ENCODE assay signal across 12 mouse cellular contexts in the genomic region with DNA sequence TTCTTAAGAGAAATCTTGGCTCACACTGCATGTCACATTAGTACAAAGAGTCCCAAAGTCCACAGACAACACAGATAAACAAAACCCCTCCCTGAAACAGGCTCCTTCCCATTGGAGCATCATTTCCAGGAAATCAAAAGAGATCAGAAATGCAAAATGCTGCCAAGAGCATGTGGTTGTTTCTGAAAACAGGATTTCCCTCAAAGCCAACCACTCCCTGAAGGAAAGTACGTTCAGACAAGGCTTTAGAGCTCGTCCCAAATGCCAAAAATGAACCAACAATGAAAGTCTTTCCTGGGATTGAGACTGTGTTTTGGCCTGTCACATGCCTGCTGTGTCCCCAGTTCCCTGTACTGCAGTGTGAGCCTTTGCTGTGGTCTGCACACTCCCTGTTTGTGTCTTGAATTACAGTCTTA. TPM values are rescaled to one million over a fixed set of nuclear protein-coding genes. Genes with fewer than 3 reads are reported as not detected.
DNase-seq lines count a peak whose midpoint lies in the region; ATAC-seq and TF ChIP-seq lines count a peak whose summit lies in the region.
"Had no signal": no experiment of that assay in that cellular context is flagged by ENCODE, and none has a peak within 500 bp of the region (broad histone marks: within the 10 kb centered on the region; RNA-seq: fewer than 3 reads in every experiment).

No protein-coding gene starts in this region.

- 0 out of 2 replicates have a peak, but pooled peaks have one; percentile 14 for ATAC-seq in heart, embryonic 16.5 days (replicated peaks; ENCODE audit: extremely low read depth, insufficient read depth, low FRiP score)
- ATAC-seq in granulocyte monocyte progenitor cell, adult 5-6 weeks (replicated peaks; ENCODE audit: poor library complexity, severe bottlenecking) = no peak
- no peak for ATAC-seq in neural tube, embryonic 15.5 days (ENCODE audit: low FRiP score)
- ATAC-seq: CD4-positive, CD25-positive, alpha-beta regulatory T cell, adult 4 months; midbrain, embryonic 15.5 days had no signal

- no peak overlapping the region for H3K4me2 ChIP-seq in heart, embryonic 16.5 days (ENCODE audit: low read depth, low read length)
- H3K4me2 ChIP-seq in neural tube, embryonic 15.5 days = no peak overlapping the region
- H3K4me2 ChIP-seq: midbrain, embryonic 15.5 days; stomach, embryonic 15.5 days had no signal

- WGBS in heart, embryonic 16.5 days = 28% methylated on average over 2 of the region's 2 CpGs
- 14% methylated on average over 2 of the region's 2 CpGs for WGBS in lung, adult 2 months
- WGBS in neural tube, embryonic 15.5 days = 61% methylated on average over 2 of the region's 2 CpGs

- intact Hi-C loops in left cerebral cortex, postnatal 36 days (cut with DNase I) = no loop called here

- no peaks in the 10 kb centered on the region for H3K36me3 ChIP-seq in heart, embryonic 16.5 days (ENCODE audit: control insufficient read depth, insufficient read depth)
- H3K36me3 ChIP-seq in neural tube, embryonic 15.5 days = no peaks in the 10 kb centered on the region
- H3K36me3 ChIP-seq: midbrain, embryonic 15.5 days; stomach, embryonic 15.5 days had no signal

- no peaks in the 10 kb centered on the region for H3K9me3 ChIP-seq in heart, embryonic 16.5 days (replicated peaks; ENCODE audit: control insufficient read depth, low read length)
- no peaks in the 10 kb centered on the region for H3K9me3 ChIP-seq in neural tube, embryonic 15.5 days (replicated peaks)
- H3K9me3 ChIP-seq: midbrain, embryonic 15.5 days; stomach, embryonic 15.5 days had no signal

- TF ChIP-seq CTCF in lung, adult 2 months (IDR thresholded peaks at IDR 0.05; ENCODE audit: insufficient read depth, low read length) = no peak

- no peak overlapping the region for H3K9ac ChIP-seq in heart, embryonic 16.5 days (ENCODE audit: low read length)
- no peak overlapping the region for H3K9ac ChIP-seq in neural tube, embryonic 15.5 days (replicated peaks)
- H3K9ac ChIP-seq: midbrain, embryonic 15.5 days; stomach, embryonic 15.5 days had no signal

- peak; percentile 64; the same call in 1 of the 2 replicates for TF ChIP-seq POLR2A in lung, adult 2 months (IDR thresholded peaks at IDR 0.05; ENCODE audit: borderline replicate concordance, extremely low read depth, low read depth, low read length)

- H3K27ac ChIP-seq in heart, embryonic 16.5 days (ENCODE audit: low read length) = peak overlapping the region; percentile 56; the same call in 1 of the 2 replicates
- H3K27ac ChIP-seq in neural tube, embryonic 15.5 days (replicated peaks) = no peak overlapping the region
- H3K27ac ChIP-seq: midbrain, embryonic 15.5 days; stomach, embryonic 15.5 days had no signal

- no peak overlapping the region for H3K4me3 ChIP-seq in heart, embryonic 16.5 days (ENCODE audit: low read length)
- H3K4me3 ChIP-seq in lung, adult 2 months (replicated peaks; ENCODE audit: extremely low read depth, low read depth, low read length) = no peak overlapping the region
- no peak overlapping the region for H3K4me3 ChIP-seq in neural tube, embryonic 15.5 days (replicated peaks)
- H3K4me3 ChIP-seq: midbrain, embryonic 15.5 days; stomach, embryonic 15.5 days had no signal

- H3K27me3 ChIP-seq in heart, embryonic 16.5 days (ENCODE audit: control insufficient read depth, insufficient read depth, low read length) = no peaks in the 10 kb centered on the region
- H3K27me3 ChIP-seq in neural tube, embryonic 15.5 days (replicated peaks) = no peaks in the 10 kb centered on the region
- H3K27me3 ChIP-seq: midbrain, embryonic 15.5 days; stomach, embryonic 15.5 days had no signal

- DNase-seq in gastrocnemius, postnatal 25 days = peak; percentile 30
- no peak for DNase-seq in gastrocnemius, adult 8-10 months (ENCODE audit: low spot score in 2 of 2)
- DNase-seq in adipocyte (ENCODE audit: low spot score) = peak; percentile 72
- DNase-seq in lung, adult 2 months = no peak
- DNase-seq in left cerebral cortex, postnatal 36 days (ENCODE audit: low spot score in 2 of 2) = no peak
- DNase-seq: embryo, embryonic 11 days had no signal

- no peaks in the 10 kb centered on the region for H3K4me1 ChIP-seq in heart, embryonic 16.5 days (ENCODE audit: control insufficient read depth, insufficient read depth, low read length)
- peaks cover 22% of the 10 kb centered on the region for H3K4me1 ChIP-seq in lung, adult 2 months (ENCODE audit: control insufficient read depth, insufficient read depth, low read length)
- no peaks in the 10 kb centered on the region for H3K4me1 ChIP-seq in neural tube, embryonic 15.5 days
- H3K4me1 ChIP-seq: midbrain, embryonic 15.5 days; stomach, embryonic 15.5 days had no signal

RNA-seq across cellular contexts. Expression of a gene that starts 12.6 kb away (rescaled TPM):
- total RNA-seq in gastrocnemius, postnatal 25 days (2021) = 10 to 100 TPM; 31.3 to 39.1 TPM
- total RNA-seq in gastrocnemius, adult 8-10 months (2022) = 10 to 100 TPM; 39.6 to 64.1 (median 43.9) TPM
- 2.2 and 2.6 TPM in 2 replicates for polyA plus RNA-seq in heart, embryonic 16.5 days (2015; fragmentation: Nextera tagmentation; extraction: Ambion mirVana)
- 141 and 150 TPM in 2 replicates for polyA plus RNA-seq in lung, adult 2 months (2012; rRNA removed)
- total RNA-seq in granulocyte monocyte progenitor cell, adult 5-6 weeks (2014; fragmentation: Nextera tagmentation) = 49.3 and 62.8 TPM in 2 replicates
- total RNA-seq in granulocyte monocyte progenitor cell, adult 5-6 weeks (2017) = 26.5 and 35.5 TPM in 2 replicates
- total RNA-seq in left cerebral cortex, postnatal 36 days (2021) = 10 to 100 TPM in 1 of 2 experiments, 1 to 10 TPM in 1; 5.5 to 14.9 TPM
- 0.47 and 1.5 TPM in 2 replicates for polyA plus RNA-seq in neural tube, embryonic 15.5 days (2015; fragmentation: Nextera tagmentation; extraction: Ambion mirVana)

Comparison
In these comparisons a context has a peak if more than half of its experiments do, and no peak if none do; other contexts are left out.
1. DNase-seq: peak in gastrocnemius, postnatal 25 days (single experiment) and adipocyte (single experiment); none in gastrocnemius, adult 8-10 months (0 of 2), lung, adult 2 months (single experiment) and left cerebral cortex, postnatal 36 days (0 of 2).